Mouse (Mus musculus) kidney, embryonic 15.5 days (tissue): Measurements from ENCODE around the gene Olfr644. TPM values are rescaled to one million over a fixed set of nuclear protein-coding genes. Genes with fewer than 3 reads are reported as not detected.

Experiments
- ATAC-seq: fragments of 200-750 bp; cut with Nextera tagmentation; replicated peaks from 2 replicates; pipeline ENCODE4 v1.8.0; 2017; ENCODE audit warnings: moderate TSS enrichment; ENCODE audit not compliant: low FRiP score
- H3K27ac ChIP-seq: fragments of 300-500 bp; sonication (generic); 2 replicates; pipeline ENCODE4 v1.5.1; 2015; ENCODE audit warnings: mild to moderate bottlenecking, inconsistent platforms
- H3K27me3 ChIP-seq: fragments of 300-500 bp; sonication (generic); 2 replicates; pipeline ENCODE4 v1.6.1; 2015; ENCODE audit warnings: inconsistent platforms
- H3K36me3 ChIP-seq: fragments of 300-500 bp; sonication (generic); 2 replicates; pipeline ENCODE4 v1.6.1; 2015; ENCODE audit warnings: inconsistent platforms
- H3K4me1 ChIP-seq: fragments of 300-500 bp; sonication (generic); 2 replicates; pipeline ENCODE4 v1.6.1; 2015; ENCODE audit warnings: inconsistent platforms
- H3K4me2 ChIP-seq: fragments of 300-500 bp; sonication (generic); 2 replicates; pipeline ENCODE4 v1.6.1; 2015; ENCODE audit warnings: moderate library complexity, mild to moderate bottlenecking, inconsistent platforms
- H3K4me3 ChIP-seq: fragments of 300-500 bp; sonication (generic); replicated peaks from 2 replicates; pipeline ENCODE4 v1.5.1; 2015; ENCODE audit warnings: mild to moderate bottlenecking, inconsistent platforms
- H3K9ac ChIP-seq: fragments of 300-500 bp; sonication (generic); 2 replicates; pipeline ENCODE4 v1.6.1; 2015; ENCODE audit warnings: mild to moderate bottlenecking, inconsistent platforms
- H3K9me3 ChIP-seq: fragments of 300-500 bp; sonication (generic); replicated peaks from 2 replicates; pipeline ENCODE4 v1.6.1; 2016; ENCODE audit warnings: inconsistent platforms
- WGBS: fragments of 180-500 bp; shearing (Covaris S2); methylation state at CpG from one replicate; pipeline ENCODE4 v1.1.7; 2015; ENCODE audit warnings: mixed read lengths; 5-methylcytosine and 5-hydroxymethylcytosine counted together
- polyA plus RNA-seq: library from polyadenylated mRNA; unstranded; fragments of >200 nt; fragmentation: Nextera tagmentation; extraction: Ambion mirVana; gene quantifications from 2 replicates; pipeline ENCODE4 v1.2.1, GENCODE M21; 2015

Olfr644 gene
- polyA plus RNA-seq, 1 experiment from 2014 or later: not detected

- Histone ChIP-seq H3K36me3 (no peaks in the 10 kb centered on the region), H3K27ac (no peak overlapping the region), H3K4me2 (no peak overlapping the region), H3K9ac (no peak overlapping the region), H3K4me3 (no peak overlapping the region), H3K9me3 (no peaks in the 10 kb centered on the region), H3K4me1 (no peaks in the 10 kb centered on the region), H3K27me3 (no peaks in the 10 kb centered on the region)
- WGBS: 93% methylated on average over 1 of the region's 1 CpGs
- ATAC-seq: no peak
Observed at GRCm38 (mm10) chr7:104018953-104019352, 52.7 kb downstream of the Olfr644 start.

GRCm38 (mm10) chr7:104017203-104017602, 54.5 kb downstream of the Olfr644 start, which contains the start of gene Olfr639:
Gene Olfr639 (minus strand): TSS chr7:104017303.
- no peak within 1 kb of the TSS for H3K4me3 ChIP-seq
- no peak for ATAC-seq
- no peaks in the 10 kb centered on the region for H3K4me1 ChIP-seq
- H3K9me3 ChIP-seq: no peaks in the 10 kb centered on the region
- no peak within 1 kb of the TSS for H3K27ac ChIP-seq
- H3K36me3 ChIP-seq: no peaks in the 10 kb centered on the region
- H3K4me2 ChIP-seq: no peak within 1 kb of the TSS
- no peaks in the 10 kb centered on the region for H3K27me3 ChIP-seq
- no peak within 1 kb of the TSS for H3K9ac ChIP-seq

Other genes with a start within 250 kb of the Olfr644 start
- 7,996 and 8,703 TPM in 2 replicates for gene Hbb-bs, start 243.8 kb downstream of the Olfr644 start, polyA plus RNA-seq
- gene Hbb-bh2, start 231.3 kb downstream of the Olfr644 start, polyA plus RNA-seq: not detected in 2 replicates
- gene Hbb-bh1, start 228.7 kb downstream of the Olfr644 start, polyA plus RNA-seq: 1.8 and 2.3 TPM in 2 replicates
- gene Hbb-y, start 218.7 kb downstream of the Olfr644 start, polyA plus RNA-seq: 188 and 278 TPM in 2 replicates
- gene Olfr66, start 185.6 kb downstream of the Olfr644 start, polyA plus RNA-seq: not detected in 2 replicates
- not detected in 2 replicates for gene Olfr64, start 177.4 kb downstream of the Olfr644 start, polyA plus RNA-seq
- not detected in 2 replicates for gene Olfr65, start 168.4 kb downstream of the Olfr644 start, polyA plus RNA-seq
- gene Olfr631, start 143.0 kb downstream of the Olfr644 start, polyA plus RNA-seq: not detected in 2 replicates
- not detected in 2 replicates for gene Olfr632, start 137.5 kb downstream of the Olfr644 start, polyA plus RNA-seq
- gene Olfr633, start 127.4 kb downstream of the Olfr644 start, polyA plus RNA-seq: not detected in 2 replicates
- gene Olfr635, start 100.7 kb downstream of the Olfr644 start, polyA plus RNA-seq: not detected in 2 replicates
- not detected in 2 replicates for gene Olfr638, start 73.1 kb downstream of the Olfr644 start, polyA plus RNA-seq
- 0.03 TPM in 1 of 2 replicates, not detected in the other for gene Olfr639, start 54.6 kb downstream of the Olfr644 start, polyA plus RNA-seq
- not detected in 2 replicates for gene Olfr640, start 46.3 kb downstream of the Olfr644 start, polyA plus RNA-seq
- gene Olfr641, start 36.4 kb downstream of the Olfr644 start, polyA plus RNA-seq: not detected in 2 replicates
- gene Olfr642, start 19.2 kb downstream of the Olfr644 start, polyA plus RNA-seq: not detected in 2 replicates
- not detected in 2 replicates for gene 4930516K23Rik, start 10.4 kb downstream of the Olfr644 start, polyA plus RNA-seq
- not detected in 2 replicates for gene Olfr645, start 13.6 kb upstream of the Olfr644 start, polyA plus RNA-seq
- gene Olfr646, start 33.0 kb upstream of the Olfr644 start, polyA plus RNA-seq: not detected in 2 replicates
- gene Ubqln5, start 58.0 kb upstream of the Olfr644 start, polyA plus RNA-seq: not detected in 2 replicates
- not detected in 2 replicates for gene Olfr643, start 65.5 kb upstream of the Olfr644 start, polyA plus RNA-seq
- not detected in 2 replicates for gene Ubqln3, start 71.4 kb upstream of the Olfr644 start, polyA plus RNA-seq
- not detected in 2 replicates for gene Ubqlnl, start 78.7 kb upstream of the Olfr644 start, polyA plus RNA-seq
- not detected in 2 replicates for gene Olfm5, start 93.0 kb upstream of the Olfr644 start, polyA plus RNA-seq
- gene Olfr648, start 111.5 kb upstream of the Olfr644 start, polyA plus RNA-seq: 0.10 and 0.14 TPM in 2 replicates
- not detected in 2 replicates for gene Olfr649, start 124.1 kb upstream of the Olfr644 start, polyA plus RNA-seq
- gene Trim6, start 146.9 kb upstream of the Olfr644 start, polyA plus RNA-seq: 1.9 and 2.2 TPM in 2 replicates
- 2.0 and 2.1 TPM in 2 replicates for gene Trim34a, start 172.6 kb upstream of the Olfr644 start, polyA plus RNA-seq
- 0.30 and 0.38 TPM in 2 replicates for gene Trim5, start 216.2 kb upstream of the Olfr644 start, polyA plus RNA-seq
- 7.1 and 7.5 TPM in 2 replicates for gene Trim12a, start 243.6 kb upstream of the Olfr644 start, polyA plus RNA-seq